Mouse (Mus musculus) adrenal gland, adult 10 weeks (tissue): ENCODE data around the gene Ano2. TPM values are rescaled to one million over a fixed set of nuclear protein-coding genes. Genes with fewer than 3 reads are reported as not detected.

ENCODE experiments used
- polyA plus RNA-seq: library from polyadenylated mRNA; stranded (reverse); fragments of 350-450 nt; fragmentation: Illumina TruSeq; extraction: RNeasy Lipid Tissue Mini Kit (QIAGEN cat#74804); gene quantifications from one replicate; pipeline ENCODE4 v1.2.3, GENCODE M21; 2014; ENCODE audit warnings: low read depth, low replicate concordance

Ano2 gene
- 0.23 TPM for polyA plus RNA-seq

DNA sequence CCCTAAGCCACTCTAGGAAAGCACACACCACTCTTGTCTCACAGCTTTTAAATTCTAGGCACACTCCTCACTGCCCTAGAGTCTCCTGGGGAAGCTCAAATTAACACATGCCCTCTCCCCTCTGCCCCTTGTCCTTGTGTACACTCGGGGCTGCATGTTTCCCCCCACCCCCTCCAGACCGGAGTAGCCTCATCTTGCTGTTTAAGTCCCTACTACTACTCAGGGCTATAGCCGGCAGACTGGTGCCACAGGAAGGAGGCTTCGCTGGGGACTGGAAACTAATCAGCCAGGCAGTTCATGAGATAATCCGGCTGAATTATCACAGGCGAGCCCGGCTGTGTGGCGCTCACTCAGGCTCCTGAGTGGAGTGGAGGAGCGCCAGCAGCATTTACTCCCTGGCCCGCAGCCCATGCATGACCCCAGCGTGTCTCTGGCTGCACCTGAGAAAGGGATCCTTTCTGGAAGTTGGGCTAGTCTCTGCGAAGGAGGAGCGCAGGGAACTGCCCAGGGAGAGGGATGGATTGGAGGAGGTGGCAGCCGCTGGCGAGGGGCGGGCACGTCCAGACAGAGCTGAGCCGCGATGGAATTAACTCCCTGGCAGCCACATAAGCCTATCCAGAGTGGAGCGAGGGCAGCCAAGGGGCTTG is at the start of gene Ano2:
Ano2 (plus strand) TSS at position 363 of the 647 bp plus-strand sequence.

Other genes with a start within 250 kb of the Ano2 start
- gene Cd9, start 195.6 kb upstream of the Ano2 start, polyA plus RNA-seq: 158 TPM
- 0.35 TPM for gene Vwf, start 143.6 kb upstream of the Ano2 start, polyA plus RNA-seq